Mouse (Mus musculus) megakaryocyte, embryonic 14.5 days (primary cell): ENCODE results near the gene Mmp8.

Source experiments
- FLI1 ChIP-seq: IDR thresholded peaks from 2 replicates; pipeline ENCODE4 v1.6.1; 2012; ENCODE audit warnings: low read length, inconsistent platforms, mixed read lengths
- GATA1 ChIP-seq: IDR thresholded peaks from 3 replicates; pipeline ENCODE4 v1.6.1; 2012; ENCODE audit warnings: mixed read lengths, low read length, inconsistent platforms, borderline replicate concordance

DNA sequence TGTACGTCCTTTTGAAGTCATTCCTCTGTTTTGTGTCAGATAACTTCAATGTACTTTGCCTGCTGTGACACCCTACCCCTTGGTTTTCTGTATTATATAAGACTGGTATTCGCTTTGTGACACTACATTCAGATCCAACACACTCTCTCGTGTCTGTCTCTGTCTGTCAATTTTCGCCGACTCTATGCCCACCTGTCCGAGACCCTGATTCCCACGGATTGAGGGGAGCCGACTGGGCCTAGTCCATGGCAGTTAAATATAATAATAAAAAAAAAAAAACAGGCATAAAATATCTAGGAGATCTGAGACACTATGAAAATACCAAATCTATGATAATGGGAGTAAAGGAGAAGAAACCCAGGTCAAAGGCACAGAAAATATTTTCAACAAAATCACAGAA is 31.8 kb downstream of the Mmp8 start:
- TF ChIP-seq GATA1 (no peak), FLI1 (no peak)
